Mouse (Mus musculus) olfactory bulb, adult 2 months (tissue): ENCODE measurements around the gene Apbb1.

Experiments used
- CTCF ChIP-seq: fragments of 200-500 bp; IDR thresholded peaks from 2 replicates; pipeline ENCODE4 v1.5.1; 2012; ENCODE audit warnings: low read depth, mild to moderate bottlenecking, low read length, moderate library complexity; ENCODE audit not compliant: insufficient read depth
- POLR2A ChIP-seq: fragments of 200-500 bp; IDR thresholded peaks from 2 replicates; pipeline ENCODE4 v1.6.1; 2012; ENCODE audit warnings: mild to moderate bottlenecking, low read depth, low read length, moderate library complexity; ENCODE audit not compliant: insufficient read depth

DNA sequence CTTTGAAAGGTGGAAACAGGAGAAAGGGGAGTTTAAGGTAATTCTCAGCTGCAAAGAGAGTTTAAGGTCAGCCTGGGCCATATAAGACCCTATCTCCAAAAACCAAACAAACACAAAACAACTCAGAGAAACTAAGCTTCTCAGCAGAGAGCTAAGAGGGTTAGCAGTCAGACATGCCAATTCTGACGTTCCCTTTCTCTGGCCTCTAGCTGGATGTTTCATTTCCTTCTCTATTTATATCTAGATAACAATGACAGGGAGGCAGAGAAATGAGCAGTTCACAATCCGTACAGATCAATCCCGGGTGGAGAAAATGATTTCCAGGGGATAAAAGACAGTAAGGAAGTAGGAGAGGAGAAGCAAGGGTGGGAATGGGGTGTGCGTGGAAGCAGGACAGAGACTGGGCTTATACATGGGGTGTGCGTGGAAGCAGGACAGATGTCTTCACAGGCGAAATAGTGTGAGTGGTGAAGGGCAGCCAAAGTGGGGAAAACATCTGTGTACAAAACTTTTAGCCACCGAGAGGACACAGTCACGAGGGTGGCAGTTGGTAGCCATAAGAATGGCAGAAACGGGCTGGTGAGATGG, 7.0 kb upstream of the Apbb1 start:
- TF ChIP-seq CTCF, result no peak
- no peak for TF ChIP-seq POLR2A
